Mouse (Mus musculus): ENCODE measurements around the gene Gucd1. TPM values are rescaled to one million over a fixed set of nuclear protein-coding genes. Genes with fewer than 3 reads are reported as not detected.

Gucd1 gene
- 18.4 TPM for polyA plus RNA-seq (2014; fragmentation: Illumina TruSeq; extraction: RNeasy Lipid Tissue Mini Kit (QIAGEN cat#74804); ENCODE audit: low read depth, low replicate concordance)

GRCm38 (mm10) chr10:75517758-75518143, at the start of gene Gucd1:
Gene Gucd1 (minus strand): TSS chr10:75517972.

GRCm38 (mm10) chr10:75561071-75561654, 43.4 kb upstream of the Gucd1 start, which contains the start of gene Ggt1:
Gene Ggt1 (plus strand): TSS chr10:75561604.

GRCm38 (mm10) chr10:75559676-75560548, 42.1 kb upstream of the Gucd1 start, which contains the start of gene Lrrc75b:
Gene Lrrc75b (minus strand): TSS chr10:75560330.

GRCm38 (mm10) chr10:75517073-75517757, 557 bp downstream of the Gucd1 start, which contains the start of gene Snrpd3:
Gene Snrpd3 (plus strand): TSS chr10:75517551.

GRCm38 (mm10) chr10:75400958-75401357, 116.8 kb downstream of the Gucd1 start, which contains the start of gene Upb1:
Gene Upb1 (plus strand): TSS chr10:75401115.

GRCm38 (mm10) chr10:75316872-75316907, 201.1 kb downstream of the Gucd1 start, which contains the start of gene Adora2a:
Gene Adora2a (plus strand): TSS chr10:75316877.

Other genes with a start within 250 kb of the Gucd1 start
- not detected for gene Adora2a, start 201.1 kb downstream of the Gucd1 start, polyA plus RNA-seq (2014; fragmentation: Illumina TruSeq; extraction: RNeasy Lipid Tissue Mini Kit (QIAGEN cat#74804); ENCODE audit: low read depth, low replicate concordance)
- 4.2 TPM for gene Upb1, start 116.9 kb downstream of the Gucd1 start, polyA plus RNA-seq (2014; fragmentation: Illumina TruSeq; extraction: RNeasy Lipid Tissue Mini Kit (QIAGEN cat#74804); ENCODE audit: low read depth, low replicate concordance)
- 12.8 TPM for gene Snrpd3, start 421 bp downstream of the Gucd1 start, polyA plus RNA-seq (2014; fragmentation: Illumina TruSeq; extraction: RNeasy Lipid Tissue Mini Kit (QIAGEN cat#74804); ENCODE audit: low read depth, low replicate concordance)
- 1.4 TPM for gene Lrrc75b, start 42.4 kb upstream of the Gucd1 start, polyA plus RNA-seq (2014; fragmentation: Illumina TruSeq; extraction: RNeasy Lipid Tissue Mini Kit (QIAGEN cat#74804); ENCODE audit: low read depth, low replicate concordance)
- gene Ggt1, start 43.6 kb upstream of the Gucd1 start, polyA plus RNA-seq (2014; fragmentation: Illumina TruSeq; extraction: RNeasy Lipid Tissue Mini Kit (QIAGEN cat#74804); ENCODE audit: low read depth, low replicate concordance): not detected
- gene Ggt5, start 71.4 kb upstream of the Gucd1 start, polyA plus RNA-seq (2014; fragmentation: Illumina TruSeq; extraction: RNeasy Lipid Tissue Mini Kit (QIAGEN cat#74804); ENCODE audit: low read depth, low replicate concordance): 0.57 TPM
- 1.7 TPM for gene Susd2, start 126.0 kb upstream of the Gucd1 start, polyA plus RNA-seq (2014; fragmentation: Illumina TruSeq; extraction: RNeasy Lipid Tissue Mini Kit (QIAGEN cat#74804); ENCODE audit: low read depth, low replicate concordance)
- 4.6 TPM for gene Cabin1, start 246.4 kb upstream of the Gucd1 start, polyA plus RNA-seq (2014; fragmentation: Illumina TruSeq; extraction: RNeasy Lipid Tissue Mini Kit (QIAGEN cat#74804); ENCODE audit: low read depth, low replicate concordance)